Mouse (Mus musculus) spleen, adult 2 months (tissue): ENCODE data around the gene Aloxe3. TPM values are rescaled to one million over a fixed set of nuclear protein-coding genes. Genes with fewer than 3 reads are reported as not detected.
A peak's percentile ranks its signal among the peaks of the same experiment; 100 is the strongest.

Experiments used
- DNase-seq, 2 experiments: peaks; one replicate each; pipeline versions ENCODE4 v3.0.0 to v3.0.0-alpha.2; 2012 to 2021; ENCODE audit warnings: low spot score in 2 of 2, low read depth in 1 of 2
- H3K27ac ChIP-seq: fragments of 200-500 bp; 2 replicates; pipeline ENCODE4 v1.5.1; 2012; ENCODE audit warnings: low read length, inconsistent platforms; ENCODE audit not compliant: insufficient read depth
- H3K27me3 ChIP-seq: fragments of 200-500 bp; 2 replicates; pipeline ENCODE4 v1.6.1; 2012; ENCODE audit warnings: mild to moderate bottlenecking, moderate library complexity, low read length, inconsistent platforms; ENCODE audit not compliant: control insufficient read depth, insufficient read depth
- H3K36me3 ChIP-seq: fragments of 200-500 bp; 2 replicates; pipeline ENCODE4 v1.6.1; 2012; ENCODE audit warnings: mild to moderate bottlenecking, low read length, inconsistent platforms; ENCODE audit not compliant: control insufficient read depth, insufficient read depth
- H3K4me1 ChIP-seq: fragments of 200-500 bp; 2 replicates; pipeline ENCODE4 v1.6.1; 2011; ENCODE audit warnings: inconsistent platforms; ENCODE audit not compliant: control insufficient read depth, insufficient read depth, insufficient read length
- H3K4me3 ChIP-seq: fragments of 200-500 bp; 2 replicates; pipeline ENCODE4 v1.5.1; 2011; ENCODE audit warnings: mild to moderate bottlenecking, inconsistent platforms; ENCODE audit not compliant: insufficient read depth, insufficient read length; ENCODE audit errors: extremely low read depth
- CTCF ChIP-seq: fragments of 200-500 bp; IDR thresholded peaks from 2 replicates; pipeline ENCODE4 v1.5.1; 2011; ENCODE audit warnings: mild to moderate bottlenecking, inconsistent platforms; ENCODE audit not compliant: insufficient read depth, insufficient read length, insufficient replicate concordance; ENCODE audit errors: extremely low read depth
- POLR2A ChIP-seq: fragments of 200-500 bp; IDR thresholded peaks from 2 replicates; pipeline ENCODE4 v1.6.1; 2011; ENCODE audit warnings: low read depth, low read length, inconsistent platforms
- WGBS: fragments of 180-500 bp; shearing (Covaris S2); methylation state at CpG from one replicate; pipeline ENCODE4 v1.1.7; 2018; 5-methylcytosine and 5-hydroxymethylcytosine counted together
- polyA plus RNA-seq: library from polyadenylated mRNA; depleted of rRNA; stranded (reverse); fragments of >200 nt; gene quantifications from 2 replicates; pipeline ENCODE4 v1.2.3, GENCODE M21; 2012

The Aloxe3 gene
- polyA plus RNA-seq, 1 experiment = 2.8 TPM

- no peaks in the 10 kb centered on the region for H3K4me1 ChIP-seq
- no peak overlapping the region for H3K4me3 ChIP-seq
- H3K36me3 ChIP-seq = no peaks in the 10 kb centered on the region
- no peak overlapping the region for H3K27ac ChIP-seq
- TF ChIP-seq CTCF (no peak), POLR2A (no peak)
- peaks cover 2% of the 10 kb centered on the region; the same call in 1 of the 2 replicates for H3K27me3 ChIP-seq
- WGBS = 86% methylated on average over 7 of the region's 7 CpGs
- no peak for DNase-seq
Measured at GRCm38 (mm10) chr11:69174722-69175121, 49.0 kb downstream of the Aloxe3 start.

GRCm38 (mm10) chr11:69178525-69178924 is 52.8 kb downstream of the Aloxe3 start:
- Histone ChIP-seq H3K4me3 (no peak overlapping the region), H3K36me3 (no peaks in the 10 kb centered on the region), H3K27me3 (peaks cover 2% of the 10 kb centered on the region; the same call in 1 of the 2 replicates), H3K4me1 (no peaks in the 10 kb centered on the region), H3K27ac (no peak overlapping the region)
- 76% methylated on average over 3 of the region's 3 CpGs for WGBS
- DNase-seq = no peak
- TF ChIP-seq CTCF (no peak), POLR2A (no peak)

- Histone ChIP-seq H3K27ac (no peak overlapping the region), H3K4me1 (no peaks in the 10 kb centered on the region), H3K4me3 (no peak overlapping the region), H3K36me3 (no peaks in the 10 kb centered on the region), H3K27me3 (peaks cover 2% of the 10 kb centered on the region; the same call in 1 of the 2 replicates)
- no peak for DNase-seq
- 85% methylated on average over 3 of the region's 3 CpGs for WGBS
- no peak for TF ChIP-seq CTCF
- no peak for TF ChIP-seq POLR2A
Measured at GRCm38 (mm10) chr11:69179512-69179911, 53.8 kb downstream of the Aloxe3 start.

GRCm38 (mm10) chr11:69180120-69180519 is 54.4 kb downstream of the Aloxe3 start:
- TF ChIP-seq CTCF = no peak
- TF ChIP-seq POLR2A = no peak
- 86% methylated on average over 4 of the region's 4 CpGs for WGBS
- H3K4me3 ChIP-seq = no peak overlapping the region
- no peaks in the 10 kb centered on the region for H3K36me3 ChIP-seq
- DNase-seq = no peak
- no peaks in the 10 kb centered on the region for H3K4me1 ChIP-seq
- peaks cover 2% of the 10 kb centered on the region; the same call in 1 of the 2 replicates for H3K27me3 ChIP-seq
- no peak overlapping the region for H3K27ac ChIP-seq

GRCm38 (mm10) chr11:69185031-69185430 is 59.3 kb downstream of the Aloxe3 start:
- TF ChIP-seq POLR2A (no peak), CTCF (no peak)
- DNase-seq = no peak
- no peaks in the 10 kb centered on the region for H3K36me3 ChIP-seq
- no peak overlapping the region for H3K27ac ChIP-seq
- no peaks in the 10 kb centered on the region for H3K4me1 ChIP-seq
- H3K27me3 ChIP-seq = no peaks in the 10 kb centered on the region
- H3K4me3 ChIP-seq = no peak overlapping the region
- 77% methylated on average over 5 of the region's 5 CpGs for WGBS

GRCm38 (mm10) chr11:69185936-69186335 is 60.2 kb downstream of the Aloxe3 start:
- H3K27me3 ChIP-seq = no peaks in the 10 kb centered on the region
- no peak overlapping the region for H3K27ac ChIP-seq
- H3K4me3 ChIP-seq = no peak overlapping the region
- no peaks in the 10 kb centered on the region for H3K36me3 ChIP-seq
- TF ChIP-seq POLR2A (no peak), CTCF (no peak)
- DNase-seq = no peak
- H3K4me1 ChIP-seq = no peaks in the 10 kb centered on the region
- 83% methylated on average over 6 of the region's 6 CpGs for WGBS

GRCm38 (mm10) chr11:69192840-69193239 is 67.1 kb downstream of the Aloxe3 start:
- TF ChIP-seq POLR2A (no peak), CTCF (peak; percentile 39; the same call in 1 of the 2 replicates)
- Histone ChIP-seq H3K27ac (no peak overlapping the region), H3K36me3 (no peaks in the 10 kb centered on the region), H3K4me1 (no peaks in the 10 kb centered on the region), H3K27me3 (peaks cover 4% of the 10 kb centered on the region), H3K4me3 (no peak overlapping the region)
- no peak for DNase-seq
- 2% methylated on average over 1 of the region's 1 CpGs for WGBS

GRCm38 (mm10) chr11:69196766-69197165 is 71.1 kb downstream of the Aloxe3 start:
- 4% methylated on average over 5 of the region's 5 CpGs for WGBS
- Histone ChIP-seq H3K27me3 (peaks cover 4% of the 10 kb centered on the region), H3K4me3 (no peak overlapping the region), H3K4me1 (no peaks in the 10 kb centered on the region), H3K27ac (no peak overlapping the region), H3K36me3 (no peaks in the 10 kb centered on the region)
- no peak for DNase-seq
- TF ChIP-seq CTCF = no peak
- TF ChIP-seq POLR2A = no peak
